Mouse (Mus musculus): ENCODE results near the gene Hirip3.
"Not testable (repeated sequence)": the region's sequence is repeated elsewhere in the genome, so short reads cannot be mapped to it uniquely, and the experiment has no call there.

Gene Hirip3

GRCm38 (mm10) chr7:126856741-126857420 is 4.9 kb upstream of the Hirip3 start:
- DNase-seq: no peak

GRCm38 (mm10) chr7:126860987-126861386 is 785 bp upstream of the Hirip3 start:
- no peak for DNase-seq

- peak; percentile 97 to 98 for DNase-seq
These were observed 494 bp downstream of the Hirip3 start, which contains the start of gene Ino80e for GRCm38 (mm10) chr7:126862147-126862784. TSS of gene Ino80e (minus strand) at chr7:126862377.

- DNase-seq: no peak
These were observed 2.0 kb downstream of the Hirip3 start for GRCm38 (mm10) chr7:126863791-126864190.

GRCm38 (mm10) chr7:126867534-126867933 is 5.8 kb downstream of the Hirip3 start:
- no peak for DNase-seq

GRCm38 (mm10) chr7:126868003-126868402 is 6.2 kb downstream of the Hirip3 start:
- DNase-seq: no peak

GRCm38 (mm10) chr7:126869780-126870519 is 8.2 kb downstream of the Hirip3 start:
- DNase-seq: no peak

GRCm38 (mm10) chr7:126870520-126870891 is 8.7 kb downstream of the Hirip3 start:
- no peak for DNase-seq

- no peak for DNase-seq
These were observed 15.5 kb downstream of the Hirip3 start for GRCm38 (mm10) chr7:126877239-126877638.

GRCm38 (mm10) chr7:126881040-126881439 is 19.3 kb downstream of the Hirip3 start:
- DNase-seq: no peak

- DNase-seq: peak; percentile 45 to 47
These were observed 22.0 kb downstream of the Hirip3 start for GRCm38 (mm10) chr7:126883731-126884181.

GRCm38 (mm10) chr7:126884286-126885164 is 22.8 kb downstream of the Hirip3 start, which contains the start of gene Taok2:
TSS of gene Taok2 (minus strand) at chr7:126884703.
- DNase-seq: peak; percentile 98 to 99

- DNase-seq: no peak
These were observed 25.5 kb downstream of the Hirip3 start for GRCm38 (mm10) chr7:126887281-126887680.

GRCm38 (mm10) chr7:126888852-126889251 is 27.1 kb downstream of the Hirip3 start:
- no peak for DNase-seq

GRCm38 (mm10) chr7:126896912-126897311 is 35.1 kb downstream of the Hirip3 start:
- DNase-seq: peak; percentile 23 to 34

GRCm38 (mm10) chr7:126897390-126898101 is 35.8 kb downstream of the Hirip3 start:
- DNase-seq: peak in 1 of 2 experiments; percentile 26

- DNase-seq: peak; percentile 99
These were observed 36.6 kb downstream of the Hirip3 start for GRCm38 (mm10) chr7:126898102-126898990.

- not testable (repeated sequence) for DNase-seq
These were observed 38.0 kb downstream of the Hirip3 start for GRCm38 (mm10) chr7:126899781-126900180.

- DNase-seq: no peak
These were observed 43.8 kb downstream of the Hirip3 start for GRCm38 (mm10) chr7:126905590-126905989.

- DNase-seq: no peak
These were observed 53.1 kb downstream of the Hirip3 start for GRCm38 (mm10) chr7:126914844-126915243.
